Mouse (Mus musculus): ENCODE results near the gene Ranbp1.
A peak's percentile ranks its signal among the peaks of the same experiment; 100 is the strongest.

DNA sequence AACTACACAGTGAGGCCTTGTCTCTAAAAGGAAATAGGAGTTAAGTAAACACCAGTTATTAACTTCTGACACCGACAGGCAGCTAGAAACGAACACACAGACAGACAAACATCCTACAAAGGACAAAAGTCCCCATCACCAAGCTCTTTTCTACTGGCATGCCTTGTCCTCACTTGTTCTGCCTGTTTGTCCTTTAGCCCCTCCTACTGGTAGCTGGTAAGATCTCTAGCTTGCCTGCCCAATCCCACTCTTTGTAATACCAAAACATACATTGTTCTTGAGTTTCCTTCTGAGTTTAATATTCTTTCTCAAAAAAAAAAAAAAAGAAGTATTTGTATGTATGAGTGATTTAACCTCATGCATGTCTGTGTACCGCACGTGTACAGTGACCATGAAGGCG lies 19.6 kb upstream of the Ranbp1 start:
- no peak for TF ChIP-seq POLR2A (IDR thresholded peaks at IDR 0.05; ENCODE audit: low read depth, low read length)
- TF ChIP-seq CTCF (IDR thresholded peaks at IDR 0.05; ENCODE audit: extremely low read depth, insufficient read depth, insufficient read length, insufficient replicate concordance), result 0 out of 2 replicates have a peak, but pooled peaks have one; percentile 6

Data from spleen, adult 2 months (tissue).